Mouse (Mus musculus) embryonic facial prominence, embryonic 12.5 days (tissue): ENCODE results near the gene Sag. TPM values are rescaled to one million over a fixed set of nuclear protein-coding genes. Genes with fewer than 3 reads are reported as not detected.

Source experiments
- ATAC-seq: fragments of 200-750 bp; cut with Nextera tagmentation; 2 replicates; pipeline ENCODE4 v1.8.0; 2017; ENCODE audit not compliant: insufficient number of reproducible peaks, insufficient read depth, low FRiP score, low TSS enrichment
- H3K27ac ChIP-seq: fragments of 300-500 bp; sonication (generic); 2 replicates; pipeline ENCODE4 v1.5.1; 2016; ENCODE audit warnings: mild to moderate bottlenecking
- H3K27me3 ChIP-seq: fragments of 300-500 bp; sonication (generic); 2 replicates; pipeline ENCODE4 v1.6.1; 2016; ENCODE audit warnings: mild to moderate bottlenecking, moderate library complexity
- H3K36me3 ChIP-seq: fragments of 300-500 bp; sonication (generic); 2 replicates; pipeline ENCODE4 v1.6.1; 2016; ENCODE audit warnings: mild to moderate bottlenecking
- H3K4me1 ChIP-seq: fragments of 300-500 bp; sonication (generic); 2 replicates; pipeline ENCODE4 v1.6.1; 2016
- H3K4me2 ChIP-seq: fragments of 300-500 bp; sonication (generic); replicated peaks from 2 replicates; pipeline ENCODE4 v1.6.1; 2016; ENCODE audit warnings: mild to moderate bottlenecking, moderate library complexity
- H3K4me3 ChIP-seq: fragments of 300-500 bp; sonication (generic); 2 replicates; pipeline ENCODE4 v1.5.1; 2016; ENCODE audit warnings: mild to moderate bottlenecking
- H3K9ac ChIP-seq: fragments of 300-500 bp; sonication (generic); 2 replicates; pipeline ENCODE4 v1.6.1; 2016; ENCODE audit warnings: mild to moderate bottlenecking, moderate library complexity
- H3K9me3 ChIP-seq: fragments of 300-500 bp; sonication (generic); 2 replicates; pipeline ENCODE4 v1.6.1; 2016; ENCODE audit warnings: mild to moderate bottlenecking, moderate library complexity
- WGBS: fragments of 180-500 bp; shearing (Covaris S2); methylation state at CpG from one replicate; pipeline ENCODE4 v1.1.7; 2016; 5-methylcytosine and 5-hydroxymethylcytosine counted together
- polyA plus RNA-seq: library from polyadenylated mRNA; unstranded; fragments of >200 nt; fragmentation: Nextera tagmentation; extraction: Ambion mirVana; gene quantifications from 2 replicates; pipeline ENCODE4 v1.2.1, GENCODE M21; 2016

Gene Sag
- polyA plus RNA-seq, 1 experiment from 2014 or later, result 3.9 TPM

DNA sequence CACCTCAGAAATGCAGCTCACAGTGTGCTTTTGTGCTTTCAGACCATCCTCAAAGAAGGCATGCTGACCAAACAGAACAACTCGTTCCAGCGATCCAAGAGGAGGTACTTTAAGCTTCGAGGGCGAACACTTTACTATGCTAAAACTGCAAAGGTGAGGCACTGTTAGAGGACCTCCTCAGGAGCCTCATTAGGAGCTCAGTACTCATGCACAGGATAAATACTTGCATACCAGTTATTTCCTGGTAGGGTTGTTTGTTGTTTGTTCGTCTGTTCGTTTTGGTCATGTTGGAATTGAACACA is 76.8 kb downstream of the Sag start:
- 0 out of 2 replicates have a peak overlapping the region, but pooled peaks have one; percentile 26 for H3K27ac ChIP-seq
- no peak overlapping the region for H3K4me3 ChIP-seq
- no peak for ATAC-seq
- no peaks in the 10 kb centered on the region for H3K27me3 ChIP-seq
- WGBS, result 88% methylated on average over 6 of the region's 6 CpGs
- no peak overlapping the region for H3K9ac ChIP-seq
- H3K4me1 ChIP-seq, result peaks cover 26% of the 10 kb centered on the region; the same call in 1 of the 2 replicates
- H3K9me3 ChIP-seq, result no peaks in the 10 kb centered on the region
- no peak overlapping the region for H3K4me2 ChIP-seq
- H3K36me3 ChIP-seq, result 0 out of 2 replicates have a peak, but pooled peaks cover 11% of the 10 kb centered on the region

DNA sequence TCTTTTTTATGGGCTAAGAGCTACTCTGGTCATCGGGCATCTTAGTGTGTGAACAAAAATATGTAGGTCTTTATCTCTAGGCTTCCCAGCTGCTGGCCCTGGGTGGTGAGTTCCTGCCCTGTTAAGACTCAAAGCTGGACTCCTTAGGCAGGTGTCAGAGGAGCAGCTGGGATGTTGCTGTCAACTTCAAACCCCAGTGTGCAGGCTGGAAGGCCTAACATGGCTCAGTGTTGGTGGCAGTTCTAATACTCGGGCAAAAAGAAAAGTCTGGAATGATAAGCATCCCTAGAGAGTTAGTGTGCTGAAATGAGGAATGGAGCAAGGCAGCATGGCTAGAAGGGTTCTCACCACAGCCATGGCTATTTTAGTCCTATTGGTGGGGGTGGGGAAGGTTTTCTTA is 77.4 kb downstream of the Sag start:
- ATAC-seq, result no peak
- H3K36me3 ChIP-seq, result 0 out of 2 replicates have a peak, but pooled peaks cover 11% of the 10 kb centered on the region
- H3K27ac ChIP-seq, result no peak overlapping the region
- H3K4me1 ChIP-seq, result peaks cover 26% of the 10 kb centered on the region; the same call in 1 of the 2 replicates
- H3K27me3 ChIP-seq, result no peaks in the 10 kb centered on the region
- no peak overlapping the region for H3K9ac ChIP-seq
- H3K4me2 ChIP-seq, result no peak overlapping the region
- 78% methylated on average over 2 of the region's 2 CpGs for WGBS
- H3K4me3 ChIP-seq, result no peak overlapping the region
- no peaks in the 10 kb centered on the region for H3K9me3 ChIP-seq

DNA sequence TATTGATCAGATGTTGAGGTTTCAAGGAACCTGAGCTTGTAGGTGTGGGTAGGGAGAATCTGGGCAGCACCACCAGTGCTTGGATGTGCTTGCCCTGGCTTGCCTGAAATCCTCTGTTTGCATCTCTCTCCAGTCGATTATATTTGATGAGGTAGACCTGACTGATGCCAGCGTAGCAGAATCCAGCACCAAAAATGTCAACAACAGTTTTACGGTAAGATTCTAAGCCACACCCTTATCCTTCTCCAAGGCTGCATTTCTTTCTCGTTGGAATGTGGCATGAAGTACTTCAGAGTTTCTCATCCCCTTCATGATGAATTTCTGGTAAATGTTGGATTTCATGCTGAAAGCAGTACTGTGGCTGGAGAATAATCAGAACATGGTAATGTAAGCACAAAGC is 78.2 kb downstream of the Sag start:
- Histone ChIP-seq H3K4me3 (no peak overlapping the region), H3K27me3 (no peaks in the 10 kb centered on the region), H3K36me3 (0 out of 2 replicates have a peak, but pooled peaks cover 11% of the 10 kb centered on the region), H3K27ac (no peak overlapping the region), H3K4me1 (peaks cover 26% of the 10 kb centered on the region; the same call in 1 of the 2 replicates), H3K9ac (no peak overlapping the region), H3K4me2 (no peak overlapping the region), H3K9me3 (no peaks in the 10 kb centered on the region)
- whole genome bisulfite sequencing, result 74% methylated on average over 4 of the region's 4 CpGs
- ATAC-seq, result no peak

DNA sequence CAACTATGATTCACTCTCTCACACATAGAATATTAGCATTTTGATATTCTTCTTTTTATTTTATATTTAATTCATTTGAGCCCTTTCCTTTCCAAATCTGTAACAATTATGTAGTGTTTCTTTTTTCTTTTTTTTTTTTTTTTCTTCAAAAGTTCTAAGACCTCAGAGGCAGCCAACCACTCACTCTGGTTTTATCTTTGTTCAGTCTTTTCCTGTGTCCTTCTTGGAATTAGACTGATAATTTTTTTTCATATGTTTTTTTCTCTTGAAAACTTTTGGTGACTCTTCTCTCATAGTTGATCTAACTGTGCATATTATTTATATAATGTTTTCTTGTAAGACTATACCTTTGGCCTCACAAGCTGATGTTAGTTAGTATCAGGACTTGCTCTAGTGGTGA is 79.1 kb downstream of the Sag start:
- Histone ChIP-seq H3K4me3 (no peak overlapping the region), H3K4me1 (peaks cover 19% of the 10 kb centered on the region; the same call in 1 of the 2 replicates), H3K27ac (no peak overlapping the region), H3K9ac (no peak overlapping the region), H3K27me3 (no peaks in the 10 kb centered on the region), H3K36me3 (0 out of 2 replicates have a peak, but pooled peaks cover 11% of the 10 kb centered on the region), H3K4me2 (no peak overlapping the region), H3K9me3 (no peaks in the 10 kb centered on the region)
- no peak for ATAC-seq

DNA sequence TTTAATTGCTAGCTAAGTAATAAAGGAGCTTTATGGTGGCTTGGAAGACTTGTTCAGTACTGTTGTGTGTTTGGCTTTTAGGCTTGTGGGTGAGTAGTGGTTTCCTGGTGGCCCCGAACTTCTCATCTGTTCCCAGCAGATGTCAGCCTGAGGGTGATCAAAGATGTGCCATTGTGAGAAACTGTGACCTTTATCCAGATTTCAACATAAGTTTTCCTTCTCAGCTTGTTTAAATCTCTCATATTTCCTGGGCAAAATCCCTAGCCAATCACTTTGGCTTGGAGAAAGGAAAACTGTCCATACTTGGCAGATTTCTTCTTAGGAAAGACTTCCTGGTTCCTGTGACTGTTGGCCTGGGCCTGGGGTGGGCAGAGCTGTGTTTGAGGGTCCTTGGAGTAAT is 87.5 kb downstream of the Sag start:
- H3K9ac ChIP-seq, result no peak overlapping the region
- WGBS, result 71% methylated on average over 1 of the region's 1 CpGs
- H3K27me3 ChIP-seq, result no peaks in the 10 kb centered on the region
- no peak for ATAC-seq
- no peaks in the 10 kb centered on the region for H3K36me3 ChIP-seq
- no peak overlapping the region for H3K27ac ChIP-seq
- H3K4me1 ChIP-seq, result no peaks in the 10 kb centered on the region
- H3K4me2 ChIP-seq, result no peak overlapping the region
- H3K4me3 ChIP-seq, result no peak overlapping the region
- no peaks in the 10 kb centered on the region for H3K9me3 ChIP-seq

DNA sequence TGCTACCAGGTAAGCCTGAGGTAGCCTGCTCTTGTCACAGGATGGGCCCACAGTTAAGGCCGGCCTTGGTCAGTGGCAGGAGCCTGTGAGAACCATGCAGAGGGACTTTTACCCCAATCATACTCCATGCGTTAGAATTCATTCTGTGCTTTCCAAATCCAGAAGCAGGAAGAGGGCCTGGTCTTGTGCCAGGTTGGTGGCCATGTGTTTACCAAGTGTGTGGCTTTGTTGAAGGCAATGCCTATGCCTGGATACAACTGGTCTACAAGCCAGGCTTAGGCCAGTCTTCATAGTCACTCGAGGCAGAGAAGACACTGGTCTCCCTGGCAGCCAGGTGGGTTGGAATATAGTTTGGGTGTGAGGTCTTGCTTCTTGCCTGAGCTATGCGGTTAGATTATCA is 88.2 kb downstream of the Sag start:
- 85% methylated on average over 4 of the region's 4 CpGs for WGBS
- no peaks in the 10 kb centered on the region for H3K27me3 ChIP-seq
- ATAC-seq, result no peak

DNA sequence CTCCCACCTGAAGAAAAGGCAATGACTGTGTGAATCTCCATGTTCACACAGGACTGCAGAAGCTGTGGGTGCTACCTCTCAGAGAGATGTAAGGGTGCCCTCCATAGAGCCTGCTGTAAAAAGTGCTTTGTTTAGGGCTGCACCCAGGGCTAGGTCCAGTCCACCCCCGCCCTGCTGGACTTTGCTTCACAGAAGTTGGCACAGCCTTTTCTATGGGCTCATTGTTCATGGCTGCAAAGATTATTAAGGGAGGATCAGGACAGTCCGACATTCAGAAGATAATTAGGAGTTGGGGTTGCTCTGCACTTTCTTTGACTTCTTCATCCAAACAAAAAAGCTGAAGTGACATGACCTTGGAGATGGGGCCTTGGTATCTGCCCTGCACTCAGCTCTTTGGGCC is 89.0 kb downstream of the Sag start:
- Histone ChIP-seq H3K4me3 (no peak overlapping the region), H3K27me3 (no peaks in the 10 kb centered on the region), H3K9ac (no peak overlapping the region), H3K27ac (no peak overlapping the region), H3K36me3 (no peaks in the 10 kb centered on the region), H3K4me2 (no peak overlapping the region), H3K9me3 (no peaks in the 10 kb centered on the region), H3K4me1 (no peaks in the 10 kb centered on the region)
- WGBS, result 43% methylated on average over 2 of the region's 2 CpGs
- no peak for ATAC-seq

More for the DNA sequence above, 88.2 kb downstream of the Sag start:
- no peak overlapping the region for H3K4me3 ChIP-seq
- no peak overlapping the region for H3K27ac ChIP-seq
- no peaks in the 10 kb centered on the region for H3K36me3 ChIP-seq
- H3K4me1 ChIP-seq, result no peaks in the 10 kb centered on the region
- H3K9me3 ChIP-seq, result no peaks in the 10 kb centered on the region
- H3K4me2 ChIP-seq, result no peak overlapping the region
- no peak overlapping the region for H3K9ac ChIP-seq

DNA sequence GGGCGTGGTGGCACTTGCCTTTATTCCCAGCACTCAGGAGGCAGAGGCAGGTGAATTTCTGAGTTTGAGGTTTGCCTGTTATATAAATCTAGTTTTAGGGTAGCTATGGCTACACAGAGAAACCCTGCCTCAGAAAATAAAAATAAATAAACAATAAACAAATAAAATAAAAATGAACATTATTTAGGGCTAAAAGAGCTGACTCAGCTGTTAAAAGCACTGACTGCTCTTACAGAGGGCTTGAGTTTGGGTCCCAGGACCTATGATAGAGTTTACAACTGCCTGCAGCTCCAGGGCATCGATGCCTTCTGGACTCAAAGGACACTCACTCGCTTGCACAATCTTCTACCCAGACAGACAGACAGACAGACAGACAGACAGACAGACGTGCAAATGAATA is 89.9 kb downstream of the Sag start:
- no peaks in the 10 kb centered on the region for H3K9me3 ChIP-seq
- no peaks in the 10 kb centered on the region for H3K36me3 ChIP-seq
- no peak overlapping the region for H3K27ac ChIP-seq
- no peak for ATAC-seq
- WGBS, result 87% methylated on average over 4 of the region's 4 CpGs
- no peaks in the 10 kb centered on the region for H3K4me1 ChIP-seq
- no peak overlapping the region for H3K4me3 ChIP-seq
- H3K27me3 ChIP-seq, result no peaks in the 10 kb centered on the region
- no peak overlapping the region for H3K9ac ChIP-seq
- H3K4me2 ChIP-seq, result no peak overlapping the region

Other genes starting within 250 kb of the Sag start
- 1.8 and 1.9 TPM in 2 replicates for gene Ngef, start 229.8 kb upstream of the Sag start, polyA plus RNA-seq
- 5.5 and 6.1 TPM in 2 replicates for gene Inpp5d, start 183.4 kb upstream of the Sag start, polyA plus RNA-seq
- gene Atg16l1, start 47.8 kb upstream of the Sag start, polyA plus RNA-seq, result 39.4 and 43.0 TPM in 2 replicates
- gene Dgkd, start 49.6 kb downstream of the Sag start, polyA plus RNA-seq, result 37.7 and 37.9 TPM in 2 replicates
- gene Usp40, start 204.9 kb downstream of the Sag start, polyA plus RNA-seq, result 53.1 and 53.2 TPM in 2 replicates